Mouse (Mus musculus) ovary, adult 18-20 months (tissue): ENCODE results near the gene Tubb5.
A peak's percentile ranks its signal among the peaks of the same experiment; 100 is the strongest.

Experiments used
- DNase-seq: peaks from one replicate; pipeline ENCODE4 v3.0.0; 2022; ENCODE audit warnings: low spot score, mixed read lengths

The Tubb5 gene

DNA sequence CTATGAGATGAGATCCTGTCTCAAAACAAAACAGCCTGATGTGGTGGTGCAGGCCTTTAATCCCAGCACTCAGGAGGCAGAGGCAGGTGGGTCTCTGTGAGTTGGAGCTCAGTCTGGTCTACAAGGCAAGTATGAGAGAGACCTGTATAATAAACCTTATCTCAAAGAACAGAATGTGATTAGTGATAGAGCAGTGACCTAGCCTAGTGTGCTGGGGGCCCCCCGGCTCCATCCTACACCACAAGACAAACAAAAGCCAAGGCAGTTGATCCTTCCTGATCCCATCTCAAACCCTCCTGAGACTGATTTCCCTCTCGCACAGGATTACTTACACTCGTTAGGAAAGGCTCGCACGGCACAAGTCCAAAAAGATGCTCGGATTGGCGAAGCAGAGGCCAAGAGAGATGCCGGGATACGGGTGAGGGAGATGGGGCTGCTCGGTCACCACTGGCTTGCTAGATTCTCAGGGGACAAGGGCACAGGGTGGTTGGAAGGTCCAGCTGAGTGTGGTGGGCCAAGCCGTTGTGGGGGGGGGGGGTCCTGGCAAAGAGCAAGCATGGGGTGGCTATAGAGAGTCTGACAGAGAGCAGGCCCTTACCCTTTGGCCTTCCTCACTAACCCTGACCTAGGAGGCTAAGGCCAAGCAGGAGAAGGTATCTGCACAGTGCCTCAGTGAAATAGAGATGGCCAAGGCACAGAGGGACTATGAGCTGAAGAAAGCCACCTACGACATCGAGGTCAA, 12.8 kb downstream of the Tubb5 start:
- no peak for DNase-seq

DNA sequence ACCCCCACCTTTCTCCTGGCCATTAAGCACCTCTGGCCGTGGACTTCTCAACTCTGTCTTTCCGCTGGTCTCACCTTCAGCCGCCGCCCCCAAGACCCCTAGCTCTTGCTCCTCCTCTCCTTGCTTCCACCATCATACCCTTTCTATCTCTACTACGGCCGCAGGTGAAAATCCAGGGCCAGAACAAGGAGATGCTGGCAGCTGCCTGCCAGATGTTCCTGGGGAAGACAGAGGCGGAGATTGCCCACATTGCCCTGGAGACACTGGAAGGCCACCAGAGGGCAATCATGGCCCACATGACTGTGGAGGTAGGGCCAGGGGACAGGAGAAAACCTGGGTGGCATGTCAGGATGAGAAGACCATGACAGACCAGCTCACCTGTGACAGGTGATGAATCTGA, 13.7 kb downstream of the Tubb5 start:
- no peak for DNase-seq

DNA sequence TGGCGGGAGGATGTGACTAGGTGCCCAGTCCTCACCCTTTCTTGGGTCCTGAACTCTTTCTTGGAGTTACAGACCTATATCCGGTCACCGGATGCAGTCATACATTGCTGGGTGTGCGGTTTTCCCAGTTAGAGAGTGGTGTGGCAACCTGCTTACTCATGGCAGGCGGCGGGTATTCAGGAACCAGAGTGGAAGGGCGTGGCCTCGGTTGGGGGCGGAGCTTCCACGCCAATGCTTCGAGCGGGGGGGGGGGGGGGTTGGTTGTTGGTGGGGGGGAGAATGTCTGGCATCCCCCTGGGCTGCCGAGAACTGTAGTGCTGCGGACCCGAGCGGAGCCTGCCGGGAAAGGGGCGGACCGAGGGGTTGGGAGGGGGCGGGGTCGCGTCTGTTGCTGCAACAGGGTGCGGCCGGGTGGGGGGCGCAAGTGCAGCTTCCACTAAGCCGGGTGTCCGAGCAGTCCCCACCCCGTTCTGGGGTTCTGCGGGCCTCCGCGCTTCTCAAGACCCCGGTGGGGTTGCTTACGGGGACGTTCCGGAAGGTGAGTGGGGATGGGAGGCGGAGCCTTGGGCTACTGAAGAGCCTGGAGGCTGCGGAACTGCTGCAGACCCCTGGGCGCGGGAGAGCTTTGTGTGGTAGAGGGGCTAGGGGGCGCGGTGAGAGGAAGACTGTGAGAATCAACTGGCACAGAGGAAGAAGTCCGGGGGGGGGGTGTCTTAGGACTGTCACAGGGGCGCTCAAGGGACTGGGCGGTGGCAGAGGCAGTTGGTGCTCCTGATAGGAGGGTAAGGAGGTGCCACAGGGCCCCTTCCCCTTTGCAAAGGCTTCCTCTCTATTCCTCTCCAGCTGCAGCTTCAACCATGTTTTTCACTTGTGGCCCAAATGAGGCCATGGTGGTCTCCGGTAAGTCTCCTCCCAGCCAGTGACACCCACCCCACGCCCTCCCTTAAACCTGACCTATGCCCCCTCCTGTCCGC, 14.9 kb downstream of the Tubb5 start, which contains the start of gene Flot1:
Flot1 (plus strand) TSS at position 267 of the 974 bp plus-strand sequence.
- peak; percentile 78 for DNase-seq

DNA sequence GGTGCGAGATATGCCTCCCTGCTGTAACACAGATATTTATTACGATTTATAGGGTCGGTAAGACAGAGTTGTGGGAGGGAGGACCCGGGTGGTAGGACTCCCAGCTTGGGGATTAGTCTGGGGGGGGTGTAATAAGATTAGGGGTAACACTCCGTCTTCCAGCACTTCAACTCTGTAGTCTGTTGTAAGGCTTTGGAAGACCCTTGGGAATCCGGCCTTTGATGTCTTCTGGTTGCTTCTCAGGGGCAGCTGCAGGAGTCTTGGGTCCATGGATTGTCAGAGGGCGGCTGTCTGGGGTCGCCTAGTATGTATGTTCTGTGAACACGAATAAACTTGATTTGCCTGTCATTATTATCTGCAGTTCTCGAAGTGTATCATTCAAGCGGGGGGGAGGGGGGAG, 15.5 kb downstream of the Tubb5 start:
- DNase-seq = no peak

DNA sequence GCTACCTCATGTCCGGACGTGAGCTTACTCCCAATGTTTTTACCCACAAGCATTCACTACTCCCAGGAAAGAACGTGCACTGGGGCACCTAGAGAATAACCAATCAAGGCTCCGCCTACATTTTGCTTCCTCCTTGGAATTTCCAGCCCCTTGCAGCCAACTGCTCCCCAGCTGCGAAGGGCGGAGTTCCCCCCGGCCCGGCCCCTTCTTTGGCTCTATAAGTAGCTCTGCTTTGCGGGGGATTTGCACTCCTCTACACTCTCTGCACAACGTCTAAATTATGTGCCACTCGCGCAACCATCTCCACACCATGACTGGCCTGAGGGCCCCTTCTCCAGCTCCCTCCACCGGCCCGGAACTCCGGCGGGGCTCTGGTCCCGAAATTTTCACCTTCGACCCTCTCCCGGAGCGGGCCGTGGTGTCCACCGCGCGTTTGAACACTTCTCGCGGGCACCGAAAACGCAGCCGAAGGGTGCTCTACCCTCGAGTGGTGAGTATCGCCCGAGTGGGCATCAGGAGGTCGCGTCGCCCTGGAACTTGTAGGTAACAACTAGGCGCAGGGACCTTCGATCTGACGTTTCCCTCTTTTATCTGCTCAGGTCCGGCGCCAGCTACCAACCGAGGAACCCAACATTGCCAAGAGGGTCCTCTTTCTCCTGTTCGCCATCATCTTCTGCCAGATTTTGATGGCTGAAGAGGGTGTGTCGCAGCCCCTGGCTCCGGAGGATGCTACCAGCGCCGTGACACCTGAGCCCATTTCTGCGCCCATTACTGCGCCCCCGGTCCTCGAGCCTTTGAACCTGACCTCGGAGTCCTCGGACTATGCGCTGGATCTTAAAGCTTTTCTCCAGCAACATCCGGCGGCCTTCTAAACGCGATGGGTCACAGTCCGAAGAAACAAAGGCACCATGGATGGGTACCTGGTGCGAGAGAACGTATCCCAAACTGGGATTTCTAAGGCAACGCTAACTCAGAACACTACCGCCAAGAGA, 16.4 kb downstream of the Tubb5 start, which contains the start of gene Ier3:
Ier3 (plus strand) TSS at position 246 of the 992 bp plus-strand sequence.
- DNase-seq = peak; percentile 90

DNA sequence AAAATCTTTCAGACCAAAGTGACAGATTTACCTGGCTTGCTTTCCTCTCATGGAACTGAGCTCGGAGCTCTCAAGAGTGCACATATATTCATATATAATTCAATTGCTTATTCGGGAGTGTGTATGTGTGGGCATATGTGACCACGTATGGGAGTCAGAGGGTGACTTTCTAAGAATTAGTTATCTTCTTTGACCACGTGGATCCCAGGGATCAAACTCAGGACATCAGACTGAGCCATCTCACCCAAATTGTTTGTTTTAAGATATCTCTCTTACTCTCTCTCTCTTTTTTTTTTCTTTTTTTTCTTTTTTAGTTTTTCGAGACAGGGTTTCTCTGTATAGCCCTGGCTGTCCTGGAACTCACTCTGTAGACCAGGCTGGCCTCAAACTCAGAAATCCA, 18.0 kb downstream of the Tubb5 start:
- DNase-seq = no peak

DNA sequence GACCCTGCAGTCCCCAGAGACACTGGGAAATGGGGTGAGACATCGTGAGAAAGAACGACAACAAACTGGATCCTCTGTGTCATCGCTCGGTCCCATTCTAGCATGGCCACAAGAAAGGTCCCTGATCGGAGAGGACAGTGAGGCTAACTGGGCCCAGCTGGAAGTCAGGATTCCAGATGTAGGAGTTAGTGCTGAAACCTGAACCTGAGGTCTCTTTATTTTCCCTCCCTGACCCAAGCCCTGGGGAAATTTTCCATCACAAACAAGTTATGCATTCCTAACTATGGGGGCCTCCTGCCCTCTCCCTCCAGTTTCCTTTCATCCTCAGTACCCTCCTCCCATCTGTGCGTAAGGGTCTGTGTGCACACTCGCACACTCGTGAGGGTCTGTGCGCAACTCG, 20.9 kb downstream of the Tubb5 start:
- no peak for DNase-seq

DNA sequence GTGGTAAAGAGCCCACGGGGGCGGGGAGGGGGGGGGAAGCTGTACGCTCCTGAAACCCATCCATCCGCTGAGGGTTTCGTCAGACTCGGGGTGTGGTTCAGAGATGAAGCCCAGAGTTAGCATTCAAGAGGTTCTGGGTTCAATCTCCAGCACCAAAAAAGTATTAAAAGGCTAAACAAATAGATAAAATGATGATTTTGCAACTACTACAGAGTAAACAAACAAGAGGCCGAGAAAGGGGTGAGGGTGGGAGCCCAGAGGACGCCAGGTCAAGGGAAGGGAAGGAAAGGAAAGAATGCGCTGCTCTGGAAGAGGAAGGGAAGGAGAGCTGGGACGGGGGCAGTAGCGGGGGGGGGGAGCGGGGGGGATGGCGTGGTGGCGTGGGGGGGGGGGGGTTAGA, 21.4 kb downstream of the Tubb5 start:
- no peak for DNase-seq

DNA sequence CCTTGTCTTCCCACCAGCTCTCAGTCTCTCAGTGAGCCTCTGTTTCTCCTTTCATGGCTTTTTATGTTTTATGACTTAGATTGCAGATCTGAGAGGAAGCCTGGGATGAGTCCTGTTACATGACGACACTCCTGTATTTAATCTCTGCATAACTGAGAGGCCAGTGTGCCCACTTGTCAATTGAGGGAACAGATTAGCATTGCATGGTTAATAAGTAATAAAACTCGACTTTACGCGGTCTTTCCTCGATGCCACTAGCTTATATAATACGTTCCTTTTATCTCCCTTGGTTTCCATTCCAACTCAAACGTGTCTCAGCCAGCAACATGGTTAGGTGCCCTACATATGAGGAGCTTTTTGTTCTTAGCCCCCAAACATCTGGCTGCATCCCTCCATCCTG, 22.3 kb downstream of the Tubb5 start:
- DNase-seq = no peak

DNA sequence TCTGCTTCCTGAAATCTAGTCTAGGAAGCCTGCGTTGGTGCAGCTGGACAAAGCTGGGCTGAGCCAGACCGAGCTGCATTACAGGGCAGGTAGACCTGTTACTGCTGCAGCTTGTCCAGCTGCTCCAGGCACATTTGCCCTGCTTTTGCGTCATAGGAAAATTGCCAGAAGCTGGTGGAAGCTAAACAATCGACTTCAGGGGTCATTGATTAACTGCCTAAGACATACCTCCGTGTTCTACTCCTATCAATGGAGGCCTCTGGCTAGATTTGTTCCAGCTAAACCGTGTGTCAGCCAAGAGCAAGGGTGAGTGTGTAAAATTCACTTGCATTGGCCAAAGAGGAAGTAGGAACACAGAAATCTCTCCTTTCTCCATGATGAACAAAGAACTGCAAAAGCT, 23.4 kb downstream of the Tubb5 start:
- no peak for DNase-seq

DNA sequence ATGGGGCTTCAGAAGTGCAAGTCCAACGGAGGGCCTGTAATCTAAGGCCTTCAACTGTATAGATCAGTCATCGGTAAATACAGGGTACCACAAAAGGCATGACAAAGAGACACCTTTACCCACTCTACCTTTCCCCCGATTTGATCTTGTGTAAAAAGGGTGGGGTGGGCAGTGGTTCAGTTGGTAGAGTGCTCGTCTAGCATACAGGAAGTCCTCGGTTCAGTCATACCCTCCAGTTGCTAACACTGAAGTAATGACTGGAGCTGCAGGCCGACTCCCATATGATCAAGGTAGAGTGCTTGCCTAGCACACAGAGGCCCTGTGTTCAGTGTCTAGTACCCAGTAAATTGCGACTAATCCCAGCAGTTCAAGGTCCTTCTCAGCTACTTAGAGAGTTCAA, 24.5 kb downstream of the Tubb5 start:
- no peak for DNase-seq

DNA sequence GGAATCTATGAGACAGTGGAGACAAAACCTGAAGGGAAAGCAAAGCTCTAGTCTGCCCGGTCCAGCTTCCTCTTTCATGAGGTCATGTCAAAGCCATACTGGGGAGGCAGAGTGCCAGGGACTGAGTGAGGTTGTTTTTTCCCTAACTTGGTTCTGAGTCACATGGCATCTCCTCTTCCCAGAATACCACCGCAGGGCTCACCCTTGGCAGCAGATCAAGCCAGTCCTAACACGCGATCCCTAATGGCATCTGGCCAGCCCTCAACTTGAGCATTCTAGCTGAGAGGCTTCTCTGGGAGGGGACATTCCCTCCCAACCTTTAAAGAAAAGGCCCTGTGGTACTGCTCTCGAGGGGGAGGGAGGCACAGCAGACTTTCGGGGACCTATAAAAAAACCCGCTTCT, 24.9 kb downstream of the Tubb5 start:
- DNase-seq = peak; percentile 90

DNA sequence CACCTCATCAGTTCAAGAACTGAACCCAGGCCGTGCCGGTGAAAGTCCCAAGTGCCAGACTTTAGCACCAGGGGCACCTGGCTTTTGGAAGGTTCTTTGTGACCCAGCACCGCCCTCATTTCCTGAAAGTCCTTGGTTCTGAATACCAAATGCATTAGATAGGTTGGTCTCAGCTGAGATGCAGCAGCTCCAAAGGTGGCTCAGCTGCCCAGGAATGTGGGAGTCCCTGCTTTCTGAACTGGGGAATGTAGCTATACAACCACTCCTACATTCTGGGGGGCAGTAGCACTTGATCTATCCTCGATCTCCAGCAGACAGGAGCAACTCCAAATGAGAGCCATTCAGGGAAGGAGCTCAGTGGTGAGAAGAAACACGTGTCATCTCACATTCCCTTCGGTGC, 25.4 kb downstream of the Tubb5 start:
- DNase-seq = no peak

DNA sequence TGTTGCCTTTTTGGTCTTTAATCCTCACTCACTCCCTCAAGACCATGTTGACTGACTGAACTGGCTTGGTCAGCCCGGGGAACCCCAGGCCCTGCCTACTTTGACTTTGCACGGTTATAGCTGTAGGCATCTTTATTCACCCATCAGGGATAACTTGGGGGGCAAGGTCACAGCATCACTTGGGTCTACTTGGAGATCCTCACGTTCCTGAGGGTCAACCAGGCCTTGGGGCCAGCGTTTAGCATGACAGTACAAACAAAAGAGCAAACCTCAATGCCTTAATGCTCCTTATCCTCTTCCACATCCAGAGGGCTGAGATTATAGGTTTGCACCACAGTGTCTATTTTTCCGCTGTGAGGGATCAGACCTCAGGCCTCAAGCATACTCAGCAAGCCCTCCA, 25.8 kb downstream of the Tubb5 start:
- DNase-seq = no peak

DNA sequence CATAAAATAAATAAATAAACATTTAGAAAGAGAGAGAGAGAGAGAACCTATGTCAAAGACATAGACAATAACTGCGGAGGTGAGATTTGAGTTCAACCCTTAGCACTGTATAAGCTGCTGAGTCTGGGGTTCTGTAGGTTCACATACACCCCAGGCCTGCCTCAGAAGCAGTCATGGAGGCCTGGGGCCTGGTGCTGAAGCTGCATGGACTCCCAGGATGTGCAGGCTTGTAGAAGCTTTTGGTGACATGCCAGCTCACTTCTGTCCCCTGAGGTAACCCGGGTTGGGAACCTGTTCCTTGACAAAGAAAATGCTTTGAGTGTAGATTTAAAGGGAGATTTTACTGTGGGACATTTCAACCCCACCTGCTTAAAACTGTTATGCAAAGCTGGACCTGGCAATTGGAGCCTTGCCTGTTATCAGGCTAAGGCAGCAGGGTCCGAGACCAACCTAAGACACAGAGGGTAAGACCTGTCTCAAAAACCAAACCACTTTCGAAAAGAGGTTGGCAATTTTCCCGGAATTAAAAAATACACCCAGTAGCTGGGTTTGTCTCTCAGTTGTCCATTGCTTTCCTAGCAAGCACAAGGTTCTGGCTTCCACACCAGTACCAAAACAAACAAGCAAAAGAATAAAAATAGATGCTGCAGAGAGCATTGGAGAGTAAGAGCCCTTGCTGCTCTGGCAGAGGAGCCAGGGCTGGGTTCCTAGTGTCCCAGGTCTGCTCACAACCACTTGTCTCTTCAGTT, 27.0 kb downstream of the Tubb5 start:
- no peak for DNase-seq

DNA sequence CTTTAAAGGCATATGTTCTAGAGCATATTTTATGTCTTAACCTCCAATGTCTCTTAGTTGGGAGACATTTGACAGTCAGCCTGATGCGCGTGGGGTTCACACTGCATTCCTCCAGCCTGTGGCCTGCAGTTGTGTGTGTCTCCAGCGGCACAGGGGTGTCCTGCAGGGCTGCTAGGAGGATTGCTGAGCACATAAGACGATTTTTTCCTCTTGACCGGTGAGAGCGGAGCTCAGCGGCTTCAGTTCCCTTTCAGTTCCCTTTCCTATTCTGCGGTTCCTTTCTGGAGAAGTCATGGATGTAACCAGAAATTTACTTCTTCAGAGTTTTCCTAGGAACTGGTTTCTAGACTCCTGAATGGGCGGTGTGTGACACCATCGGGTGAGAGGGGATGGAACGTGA, 28.7 kb downstream of the Tubb5 start:
- DNase-seq = no peak

DNA sequence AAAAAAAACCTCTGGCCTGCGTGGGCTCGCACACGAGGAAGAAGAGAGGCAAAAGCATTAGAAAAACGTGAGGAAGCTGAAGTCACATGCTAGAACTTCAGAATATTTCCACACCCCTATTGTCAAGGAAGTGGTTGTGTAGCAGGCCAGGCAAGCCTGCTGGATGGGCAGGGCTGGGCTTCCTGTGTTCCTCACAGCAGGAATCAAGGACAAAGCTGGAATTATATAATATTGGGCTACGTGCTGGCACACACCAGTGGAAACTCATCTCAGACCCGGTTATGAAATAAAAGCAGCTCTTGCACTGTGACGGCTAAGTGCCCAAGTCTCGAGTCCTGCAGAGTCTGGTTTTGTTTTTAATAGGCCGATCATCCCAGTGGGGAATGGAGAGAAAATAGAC, 30.0 kb downstream of the Tubb5 start:
- no peak for DNase-seq

DNA sequence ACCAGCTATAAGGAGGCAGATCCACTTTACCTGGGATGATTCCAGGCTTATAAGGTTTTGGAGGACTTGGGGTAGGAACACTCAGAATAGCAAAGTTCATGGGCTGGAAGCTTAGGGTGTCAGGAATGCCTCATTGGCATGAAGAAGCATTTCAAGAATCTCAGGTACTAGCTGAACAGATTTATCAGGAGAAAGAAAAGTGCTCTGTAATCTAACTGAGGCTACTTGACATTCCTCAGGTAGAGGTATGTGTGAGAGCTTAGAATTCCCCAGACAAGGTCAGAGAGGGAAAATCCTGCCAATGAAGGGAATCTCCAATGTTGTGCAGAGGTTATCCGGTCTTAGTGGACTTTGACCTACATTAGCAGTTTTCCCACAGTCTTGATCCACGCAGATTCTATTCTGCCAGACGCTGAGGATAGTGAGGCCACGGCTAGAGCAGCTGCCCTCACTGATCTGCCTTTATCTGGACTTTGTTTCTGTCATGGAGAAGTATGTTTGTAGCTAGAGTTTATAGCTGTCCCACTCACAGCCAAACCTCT, 34.2 kb downstream of the Tubb5 start:
- DNase-seq = no peak

DNA sequence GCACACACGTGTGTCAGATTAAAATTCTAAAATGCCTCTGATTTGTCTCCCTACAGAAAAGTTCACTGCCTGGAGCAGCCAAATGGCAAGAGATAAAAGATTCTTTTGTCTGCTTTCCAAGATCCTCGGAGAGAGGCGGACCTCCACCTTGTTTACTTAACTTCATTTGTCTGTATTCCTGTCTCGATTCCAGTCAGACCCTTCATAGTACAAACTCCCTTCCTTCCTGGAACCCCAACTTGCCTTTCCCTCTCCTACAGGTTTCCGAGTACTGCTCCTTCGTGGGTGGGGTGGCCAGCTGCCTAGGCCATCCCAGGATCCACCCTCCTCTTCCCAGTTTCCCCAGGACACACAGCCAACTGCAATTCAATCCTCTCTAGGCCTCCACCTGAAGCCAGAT, 35.1 kb downstream of the Tubb5 start:
- DNase-seq = no peak

DNA sequence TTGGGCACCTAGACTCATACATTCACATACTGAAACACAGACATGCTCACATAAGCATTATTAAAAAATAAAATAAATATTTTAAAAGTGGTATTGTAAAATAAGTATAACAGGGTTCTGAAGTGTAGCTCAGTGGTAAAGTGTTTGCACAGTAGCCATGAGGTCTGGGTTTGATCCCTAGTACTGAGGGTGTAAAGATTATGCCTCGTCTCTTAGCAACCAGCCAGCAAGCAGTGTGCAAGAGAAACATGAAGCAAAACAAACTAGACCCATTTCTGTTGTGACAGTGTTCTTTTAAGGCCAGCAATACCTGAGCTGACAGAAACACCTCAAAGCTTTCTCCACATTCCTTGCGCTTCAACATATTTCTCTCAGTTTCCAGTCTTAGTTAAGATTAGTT, 37.2 kb downstream of the Tubb5 start:
- DNase-seq = no peak

DNA sequence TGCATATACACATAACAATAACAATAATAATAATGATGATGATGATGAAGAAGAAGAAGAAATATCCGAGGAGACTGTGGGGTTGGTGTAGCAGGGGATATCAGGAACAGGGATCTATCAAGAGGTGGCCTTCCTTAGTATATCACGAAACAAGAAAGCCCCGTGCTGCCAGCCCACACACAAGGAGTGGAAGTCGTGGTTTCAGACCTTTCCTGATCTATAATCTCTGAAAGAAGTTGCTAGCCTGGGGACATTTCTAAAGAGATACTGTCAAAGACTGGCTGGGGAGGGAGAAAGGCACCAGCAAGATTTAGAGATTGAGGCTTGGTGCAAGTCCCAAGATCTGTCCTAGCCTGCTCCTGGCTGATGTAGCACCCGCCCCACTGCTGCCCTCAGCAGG, 41.3 kb downstream of the Tubb5 start:
- no peak for DNase-seq
